Mouse (Mus musculus) heart, adult 2 months (tissue): ENCODE results near the gene Eif2b4. TPM values are rescaled to one million over a fixed set of nuclear protein-coding genes. Genes with fewer than 3 reads are reported as not detected.

Experiments
- DNase-seq, 2 experiments: peaks; one replicate each; pipeline ENCODE4 v3.0.0; 2021
- H3K27ac ChIP-seq: fragments of 200-600 bp; 2 replicates; pipeline ENCODE4 v1.8.1; 2022
- H3K27me3 ChIP-seq: fragments of 200-500 bp; 2 replicates; pipeline ENCODE4 v1.6.1; 2012; ENCODE audit warnings: mild to moderate bottlenecking, low read length, inconsistent platforms, mixed read lengths; ENCODE audit not compliant: control insufficient read depth, insufficient read depth
- H3K36me3 ChIP-seq: fragments of 200-500 bp; 2 replicates; pipeline ENCODE4 v1.6.1; 2012; ENCODE audit warnings: low read length, inconsistent platforms; ENCODE audit not compliant: control insufficient read depth, insufficient read depth
- H3K4me1 ChIP-seq: fragments of 200-500 bp; 2 replicates; pipeline ENCODE4 v1.6.1; 2011; ENCODE audit warnings: low read length; ENCODE audit not compliant: control insufficient read depth, insufficient read depth
- H3K4me3 ChIP-seq: fragments of 200-600 bp; 2 replicates; pipeline ENCODE4 v1.8.1; 2022
- H3K79me2 ChIP-seq: fragments of 200-500 bp; replicated peaks from 2 replicates; pipeline ENCODE4 v1.6.1; 2012; ENCODE audit warnings: mild to moderate bottlenecking, inconsistent platforms, low read length, moderate library complexity, mixed read lengths; ENCODE audit not compliant: control insufficient read depth, insufficient read depth
- H3K9ac ChIP-seq: fragments of 200-500 bp; 2 replicates; pipeline ENCODE4 v1.6.1; 2012; ENCODE audit warnings: low read depth, mild to moderate bottlenecking, control low read depth, inconsistent platforms, low read length, mixed read lengths
- CTCF ChIP-seq: fragments of 200-600 bp; IDR thresholded peaks from 2 replicates; pipeline ENCODE4 v1.8.1; 2022; ENCODE audit warnings: antibody characterized with exemption, mild to moderate bottlenecking, moderate library complexity
- EP300 ChIP-seq: fragments of 200-500 bp; IDR thresholded peaks from 2 replicates; pipeline ENCODE4 v1.6.1; 2011; ENCODE audit warnings: low read depth, low read length, control low read depth; ENCODE audit not compliant: insufficient read depth
- POLR2A ChIP-seq: fragments of 200-500 bp; IDR thresholded peaks from 2 replicates; pipeline ENCODE4 v1.6.1; 2011; ENCODE audit warnings: mild to moderate bottlenecking, low read depth, low read length, control low read depth; ENCODE audit not compliant: insufficient read depth
- WGBS: fragments of 180-500 bp; shearing (Covaris S2); methylation state at CpG from one replicate; pipeline ENCODE4 v1.1.7; 2018; 5-methylcytosine and 5-hydroxymethylcytosine counted together
- intact Hi-C: fragments of 180-260 bp; cut with DNase I; formaldehyde crosslinking; loops from one replicate; pipeline ENCODE4 v1.15.1; 2025
- polyA plus RNA-seq: library from polyadenylated mRNA; depleted of rRNA; stranded (reverse); fragments of >200 nt; gene quantifications from 2 replicates; pipeline ENCODE4 v1.2.3, GENCODE M21; 2012
- total RNA-seq, 2 experiments: library from RNA; stranded (reverse); gene quantifications; 2 replicates each; pipeline ENCODE4 v1.2.3; 2021

The Eif2b4 gene
- total and polyA plus RNA-seq, 3 experiments, result 48.0 to 61.3 (median 50.8) TPM

DNA sequence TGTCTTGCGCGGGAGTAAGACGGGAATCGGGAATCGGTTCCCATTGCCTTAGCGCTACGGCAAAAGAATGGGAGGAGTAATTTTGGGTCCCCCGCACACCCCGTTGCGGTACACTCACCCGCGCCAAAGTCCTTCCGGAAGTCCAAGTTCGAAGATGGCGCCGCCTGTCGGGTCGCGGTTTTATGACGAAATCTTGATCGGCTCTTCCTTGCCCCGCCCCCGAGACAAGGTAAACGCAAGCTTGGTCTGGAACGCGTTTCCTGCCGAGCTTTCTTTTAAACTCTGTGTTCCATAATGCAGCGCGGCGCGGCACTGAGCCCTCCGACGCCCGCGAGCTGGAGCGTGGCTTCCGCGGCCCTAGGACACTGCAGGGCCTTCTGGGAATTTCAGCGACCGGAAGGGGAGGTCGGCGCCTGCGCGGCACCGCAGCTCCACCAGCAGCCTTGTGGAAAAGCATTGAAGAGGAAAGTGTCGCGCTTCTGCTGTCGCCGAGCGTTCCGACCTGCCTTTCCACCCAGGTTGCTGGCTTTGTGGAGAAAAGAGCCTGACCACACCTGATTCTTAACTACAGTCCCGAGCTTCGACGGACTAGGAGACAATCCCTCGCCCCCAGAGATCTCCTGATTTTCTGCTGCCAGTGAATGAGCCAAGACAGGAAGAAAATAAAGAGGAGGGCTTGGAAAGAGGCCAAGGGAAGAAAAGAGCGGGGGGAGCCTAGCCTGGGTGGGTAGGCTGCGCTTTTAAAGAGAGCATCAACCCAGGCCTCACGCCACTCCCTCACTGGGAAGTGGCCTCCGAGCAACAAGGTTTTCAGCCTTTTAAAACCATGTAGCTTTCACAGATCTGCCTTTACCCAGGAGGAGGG is 13.2 kb downstream of the Eif2b4 start, which contains the start of the genes Gm29609 and Gtf3c2:
Gm29609 (minus strand) TSS at position 146 of the 865 bp plus-strand sequence.
Gtf3c2 (minus strand) TSS at position 379 of the 865 bp plus-strand sequence.
- WGBS, result 1% methylated on average over 59 of the region's 59 CpGs
- H3K27ac ChIP-seq, result peak within 1 kb of the TSS; percentile 94
- intact Hi-C loops, result loop anchor here (1.0 to 5.0 kb wide), 5 partner anchors 13 to 128 kb away; partner anchors contain the start of genes Cad, Eif2b4, Ift172 and Mpv17
- H3K4me3 ChIP-seq, result peak within 1 kb of the TSS; percentile 79
- no peaks in the 10 kb centered on the region for H3K4me1 ChIP-seq
- peak within 1 kb of the TSS; percentile 73 for H3K9ac ChIP-seq
- H3K79me2 ChIP-seq, result 0 out of 2 replicates have a peak, but pooled peaks cover 2% of the 10 kb centered on the region
- H3K36me3 ChIP-seq, result no peaks in the 10 kb centered on the region; the same call in 1 of the 2 replicates
- H3K27me3 ChIP-seq, result no peaks in the 10 kb centered on the region
- peak; percentile 93 to 95 for DNase-seq
- TF ChIP-seq POLR2A (peak; percentile 88), CTCF (peak; percentile 29; the same call in 1 of the 2 replicates), EP300 (peak; percentile 69)

DNA sequence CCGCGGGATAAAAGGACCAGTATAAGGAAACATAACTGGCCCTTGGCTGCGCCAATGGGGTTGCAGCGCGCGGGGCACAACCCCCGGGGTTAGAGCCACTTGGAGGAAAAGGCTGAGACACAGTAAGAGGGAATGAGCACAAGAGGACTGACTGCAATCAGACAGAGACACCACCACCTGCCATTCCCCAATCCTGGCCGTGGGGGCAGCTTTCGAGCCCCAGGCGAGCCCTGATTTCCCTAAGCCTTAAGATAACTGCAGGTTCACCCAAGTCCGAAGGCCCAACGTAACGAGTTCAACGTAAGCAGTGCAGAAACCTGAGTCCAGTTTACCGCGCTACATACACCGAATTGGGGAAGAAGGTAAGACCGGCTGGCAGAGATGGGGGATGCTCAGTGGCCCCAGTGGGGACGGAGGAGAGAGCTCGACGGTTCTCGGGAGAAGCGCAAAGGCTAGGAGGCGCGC is 13.9 kb downstream of the Eif2b4 start:
- WGBS, result under 1% methylated on average over 25 of the region's 25 CpGs
- H3K27ac ChIP-seq, result peak overlapping the region; percentile 94
- no peak for TF ChIP-seq CTCF
- TF ChIP-seq EP300, result no peak
- no peak for TF ChIP-seq POLR2A
- no peak for DNase-seq
- H3K79me2 ChIP-seq, result peaks cover 4% of the 10 kb centered on the region; the same call in 1 of the 2 replicates
- H3K36me3 ChIP-seq, result no peaks in the 10 kb centered on the region; the same call in 1 of the 2 replicates
- H3K9ac ChIP-seq, result peak overlapping the region; percentile 73
- H3K4me1 ChIP-seq, result no peaks in the 10 kb centered on the region
- H3K4me3 ChIP-seq, result peak overlapping the region; percentile 79
- H3K27me3 ChIP-seq, result no peaks in the 10 kb centered on the region
- intact Hi-C loops, result loop anchor here (2.0 to 5.0 kb wide), 2 partner anchors 25 to 127 kb away; partner anchors contain the start of genes Cad and Mpv17

DNA sequence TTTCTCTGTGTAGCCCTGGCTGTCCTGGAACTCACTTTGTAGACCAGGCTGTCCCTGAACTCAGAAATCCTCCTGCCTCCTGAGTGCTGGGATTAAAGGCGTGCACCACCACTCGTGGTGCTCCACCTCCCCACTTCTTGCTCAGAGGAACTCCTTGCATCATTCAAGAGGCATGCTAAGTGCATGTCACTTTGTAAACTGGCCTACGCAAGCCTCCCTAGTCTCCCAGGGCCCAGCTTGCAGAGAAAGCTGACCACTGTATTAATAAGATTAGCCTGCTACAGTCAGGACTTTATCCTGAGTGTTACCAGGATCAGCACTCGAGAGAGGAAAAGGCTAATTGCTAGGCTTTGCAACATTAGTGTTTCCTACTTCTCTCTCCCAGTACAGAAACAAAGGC is 24.6 kb downstream of the Eif2b4 start:
- no peak overlapping the region for H3K4me3 ChIP-seq
- 80% methylated on average over 4 of the region's 4 CpGs for WGBS
- H3K4me1 ChIP-seq, result no peaks in the 10 kb centered on the region
- H3K27me3 ChIP-seq, result no peaks in the 10 kb centered on the region
- H3K79me2 ChIP-seq, result no peaks in the 10 kb centered on the region
- H3K9ac ChIP-seq, result no peak overlapping the region
- peaks cover 7% of the 10 kb centered on the region for H3K36me3 ChIP-seq
- no peak for DNase-seq
- H3K27ac ChIP-seq, result no peak overlapping the region
- TF ChIP-seq POLR2A, result no peak
- no peak for TF ChIP-seq EP300
- TF ChIP-seq CTCF, result no peak
- intact Hi-C loops, result no loop called here

DNA sequence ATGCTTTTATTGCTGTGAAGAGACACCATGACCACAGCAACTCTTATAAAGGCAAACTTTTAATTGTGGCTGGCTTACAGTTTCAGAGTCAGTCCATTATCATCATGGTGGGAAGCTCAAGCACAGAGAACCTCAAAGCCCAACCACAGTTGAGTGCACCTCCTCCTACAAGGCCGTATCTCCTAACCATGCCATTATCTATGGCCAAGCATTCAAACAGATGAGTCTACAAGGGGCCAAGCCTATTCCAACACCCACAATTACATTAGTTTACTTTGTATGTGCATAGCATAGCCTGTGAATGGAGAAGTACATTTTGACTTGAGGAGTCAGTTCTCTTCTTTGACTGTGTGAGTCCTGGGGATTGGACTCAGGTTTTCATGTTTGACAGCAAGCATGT is 28.4 kb downstream of the Eif2b4 start:
- intact Hi-C loops, result no loop called here
- Histone ChIP-seq H3K27me3 (no peaks in the 10 kb centered on the region), H3K79me2 (no peaks in the 10 kb centered on the region), H3K9ac (no peak overlapping the region), H3K36me3 (peaks cover 5% of the 10 kb centered on the region), H3K4me3 (no peak overlapping the region), H3K4me1 (no peaks in the 10 kb centered on the region), H3K27ac (no peak overlapping the region)
- TF ChIP-seq CTCF (no peak), EP300 (no peak)
- 84% methylated on average over 1 of the region's 1 CpGs for WGBS
- DNase-seq, result no peak

DNA sequence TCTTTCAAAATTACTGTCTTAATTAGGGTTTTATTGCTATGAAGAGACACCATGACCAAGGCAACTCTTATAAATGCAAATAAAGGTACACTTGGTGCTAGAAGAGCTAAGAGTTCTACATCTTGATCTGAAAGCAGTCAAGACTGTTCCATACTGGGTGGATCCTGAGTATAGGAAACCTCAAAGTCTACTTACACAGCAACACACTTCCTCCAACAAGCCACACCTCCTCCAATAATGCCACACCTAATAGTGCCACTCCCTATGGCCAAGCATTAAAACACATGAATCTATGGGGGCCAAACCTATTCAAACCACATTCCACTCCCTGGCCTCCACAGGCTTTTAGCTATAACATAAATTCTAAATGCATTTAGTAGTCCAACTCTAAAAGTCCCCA is 30.8 kb downstream of the Eif2b4 start:
- H3K27me3 ChIP-seq, result no peaks in the 10 kb centered on the region
- no peak overlapping the region for H3K9ac ChIP-seq
- no peak overlapping the region for H3K27ac ChIP-seq
- DNase-seq, result no peak
- H3K4me1 ChIP-seq, result no peaks in the 10 kb centered on the region
- intact Hi-C loops, result no loop called here
- peaks cover 5% of the 10 kb centered on the region for H3K36me3 ChIP-seq
- no peak overlapping the region for H3K4me3 ChIP-seq
- no peaks in the 10 kb centered on the region for H3K79me2 ChIP-seq
- TF ChIP-seq POLR2A, result no peak
- TF ChIP-seq EP300, result no peak
- no peak for TF ChIP-seq CTCF
